Mouse (Mus musculus): ENCODE measurements around the gene Cbln3. TPM values are rescaled to one million over a fixed set of nuclear protein-coding genes. Genes with fewer than 3 reads are reported as not detected.
A peak's percentile ranks its signal among the peaks of the same experiment; 100 is the strongest.

The Cbln3 gene
- polyA plus RNA-seq, 1 experiment from 2014 or later: 0.23 TPM

- Histone ChIP-seq H3K9me3 (ENCODE audit: control insufficient read depth, low read length) (no peaks in the 10 kb centered on the region), H3K4me1 (ENCODE audit: control insufficient read depth, insufficient read depth, low read length) (peaks cover 18% of the 10 kb centered on the region; the same call in 1 of the 2 replicates), H3K4me3 (ENCODE audit: low read length) (no peak overlapping the region), H3K9ac (ENCODE audit: low read depth, low read length) (peak overlapping the region; percentile 29; the same call in 1 of the 2 replicates), H3K36me3 (ENCODE audit: control insufficient read depth, insufficient read depth, low read length) (peaks cover 47% of the 10 kb centered on the region), H3K27ac (ENCODE audit: low read depth, low read length) (no peak overlapping the region), H3K4me2 (replicated peaks; ENCODE audit: low read depth, low read length) (no peak overlapping the region; the same call in 1 of the 2 replicates), H3K27me3 (ENCODE audit: control insufficient read depth, insufficient read depth, low read length) (no peaks in the 10 kb centered on the region)
- ATAC-seq (ENCODE audit: low FRiP score, low TSS enrichment): no peak
- WGBS: 86% methylated on average over 8 of the region's 8 CpGs
Measured at GRCm38 (mm10) chr14:55873242-55873713, 10.9 kb downstream of the Cbln3 start.

- ATAC-seq (ENCODE audit: low FRiP score, low TSS enrichment): 0 out of 2 replicates have a peak, but pooled peaks have one; percentile 14
- H3K36me3 ChIP-seq (ENCODE audit: control insufficient read depth, insufficient read depth, low read length): peaks cover 54% of the 10 kb centered on the region
Measured at GRCm38 (mm10) chr14:55872551-55872950, 11.6 kb downstream of the Cbln3 start.

DNA sequence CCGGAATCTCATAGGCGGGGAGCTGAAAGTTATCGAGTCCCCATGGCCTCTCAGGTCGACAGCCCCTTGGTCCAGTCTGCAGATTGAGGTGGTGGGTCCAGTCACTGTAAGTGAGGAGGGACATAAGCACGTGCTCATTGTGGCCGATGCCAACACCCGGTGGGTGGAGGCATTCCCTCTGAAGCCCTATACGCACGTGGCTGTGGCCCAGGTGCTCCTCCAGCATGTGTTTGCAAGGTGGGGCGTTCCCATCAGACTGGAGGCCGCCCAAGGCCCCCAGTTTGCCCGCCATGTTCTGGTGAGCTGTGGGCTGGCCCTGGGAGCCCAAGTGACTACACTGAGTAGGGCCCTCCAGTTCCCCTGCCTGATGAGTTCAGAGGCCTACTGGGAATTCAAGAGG, 12.2 kb downstream of the Cbln3 start:
- 0 out of 2 replicates have a peak, but pooled peaks cover 9% of the 10 kb centered on the region for H3K4me1 ChIP-seq (ENCODE audit: control insufficient read depth, insufficient read depth, low read length)
- no peak overlapping the region for H3K4me2 ChIP-seq (replicated peaks; ENCODE audit: low read depth, low read length)
- no peak overlapping the region for H3K27ac ChIP-seq (ENCODE audit: low read depth, low read length)
- 91% methylated on average over 12 of the region's 12 CpGs for WGBS
- no peak overlapping the region for H3K4me3 ChIP-seq (ENCODE audit: low read length)
- no peak for ATAC-seq (ENCODE audit: low FRiP score, low TSS enrichment)
- H3K36me3 ChIP-seq (ENCODE audit: control insufficient read depth, insufficient read depth, low read length): peaks cover 58% of the 10 kb centered on the region
- no peaks in the 10 kb centered on the region for H3K27me3 ChIP-seq (ENCODE audit: control insufficient read depth, insufficient read depth, low read length)
- H3K9ac ChIP-seq (ENCODE audit: low read depth, low read length): no peak overlapping the region
- no peaks in the 10 kb centered on the region for H3K9me3 ChIP-seq (ENCODE audit: control insufficient read depth, low read length)

More at GRCm38 (mm10) chr14:55872551-55872950, 11.6 kb downstream of the Cbln3 start:
- WGBS: 90% methylated on average over 17 of the region's 17 CpGs
- 0 out of 2 replicates have a peak, but pooled peaks cover 12% of the 10 kb centered on the region for H3K4me1 ChIP-seq (ENCODE audit: control insufficient read depth, insufficient read depth, low read length)
- H3K9me3 ChIP-seq (ENCODE audit: control insufficient read depth, low read length): no peaks in the 10 kb centered on the region
- no peak overlapping the region for H3K27ac ChIP-seq (ENCODE audit: low read depth, low read length)
- no peak overlapping the region for H3K4me2 ChIP-seq (replicated peaks; ENCODE audit: low read depth, low read length)
- no peaks in the 10 kb centered on the region for H3K27me3 ChIP-seq (ENCODE audit: control insufficient read depth, insufficient read depth, low read length)
- H3K9ac ChIP-seq (ENCODE audit: low read depth, low read length): no peak overlapping the region
- H3K4me3 ChIP-seq (ENCODE audit: low read length): no peak overlapping the region

GRCm38 (mm10) chr14:55869538-55869937, 14.7 kb downstream of the Cbln3 start:
- H3K4me2 ChIP-seq (replicated peaks; ENCODE audit: low read depth, low read length): no peak overlapping the region
- H3K27me3 ChIP-seq (ENCODE audit: control insufficient read depth, insufficient read depth, low read length): no peaks in the 10 kb centered on the region
- no peaks in the 10 kb centered on the region for H3K9me3 ChIP-seq (ENCODE audit: control insufficient read depth, low read length)
- H3K4me1 ChIP-seq (ENCODE audit: control insufficient read depth, insufficient read depth, low read length): 0 out of 2 replicates have a peak, but pooled peaks cover 9% of the 10 kb centered on the region
- H3K4me3 ChIP-seq (ENCODE audit: low read length): no peak overlapping the region
- WGBS: over 99% methylated on average over 6 of the region's 6 CpGs
- H3K36me3 ChIP-seq (ENCODE audit: control insufficient read depth, insufficient read depth, low read length): peaks cover 83% of the 10 kb centered on the region
- H3K9ac ChIP-seq (ENCODE audit: low read depth, low read length): no peak overlapping the region
- H3K27ac ChIP-seq (ENCODE audit: low read depth, low read length): no peak overlapping the region
- no peak for ATAC-seq (ENCODE audit: low FRiP score, low TSS enrichment)

DNA sequence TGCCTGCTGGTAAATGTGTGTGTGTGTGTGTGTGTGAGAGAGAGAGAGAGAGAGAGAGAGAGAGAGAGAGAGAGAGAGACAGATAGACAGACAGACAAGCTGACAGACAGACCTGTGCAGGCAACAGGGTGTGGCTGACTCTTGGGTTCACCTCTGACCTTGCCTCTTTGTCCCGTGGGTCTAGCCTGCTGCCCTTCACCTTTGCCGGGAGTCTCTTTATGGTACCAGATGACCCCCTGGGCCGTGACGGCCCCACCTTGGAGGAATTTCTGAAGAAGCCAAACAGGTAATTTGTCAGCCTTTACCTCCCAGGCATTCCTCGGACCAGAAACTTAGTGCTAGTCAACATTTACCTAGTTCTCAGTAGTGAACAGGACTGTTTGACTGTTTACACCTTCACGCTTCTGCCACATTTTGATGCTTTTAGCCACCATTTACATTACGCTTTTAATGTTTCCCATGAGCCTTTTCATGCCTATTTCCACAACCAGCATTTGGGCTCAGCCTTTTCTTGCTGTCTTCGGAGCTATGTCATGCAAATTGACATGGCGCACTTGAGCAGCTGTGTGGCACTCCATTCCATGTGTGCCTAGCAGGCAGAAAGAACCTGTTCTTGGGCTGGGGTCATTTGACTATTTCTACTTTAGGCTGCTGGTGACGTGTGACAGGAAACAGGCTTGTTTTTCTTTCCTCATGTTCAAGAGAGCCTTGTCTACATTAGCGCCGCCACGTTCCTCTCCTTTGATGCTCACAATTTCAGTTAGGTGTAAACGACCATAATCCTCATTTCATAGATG, 15.8 kb downstream of the Cbln3 start:
- no peak for ATAC-seq (ENCODE audit: low FRiP score, low TSS enrichment)

DNA sequence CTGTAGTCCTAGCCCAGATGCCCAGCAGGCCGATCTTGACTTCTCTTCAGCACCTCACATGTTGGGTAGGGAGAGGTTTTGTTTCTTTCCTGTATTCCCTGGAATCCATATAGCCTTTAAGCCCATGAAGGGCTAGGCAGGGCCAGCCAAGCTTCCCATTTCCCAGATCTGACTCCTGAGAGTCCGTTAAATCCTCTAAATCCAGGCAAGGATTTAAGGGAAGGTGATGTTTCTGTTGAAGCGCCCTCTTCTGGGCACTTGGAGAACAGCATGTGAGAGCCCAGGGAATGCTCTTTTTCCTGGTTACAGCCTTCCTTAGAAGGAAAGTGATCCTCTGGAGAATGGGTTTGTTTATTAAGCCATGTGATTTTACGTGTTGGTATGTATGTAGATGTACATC, 17.2 kb downstream of the Cbln3 start:
- WGBS: 37% methylated on average over 4 of the region's 4 CpGs
- Histone ChIP-seq H3K36me3 (ENCODE audit: control insufficient read depth, insufficient read depth, low read length) (peaks cover 85% of the 10 kb centered on the region), H3K4me2 (replicated peaks; ENCODE audit: low read depth, low read length) (no peak overlapping the region), H3K9me3 (ENCODE audit: control insufficient read depth, low read length) (no peaks in the 10 kb centered on the region), H3K4me1 (ENCODE audit: control insufficient read depth, insufficient read depth, low read length) (peaks cover 8% of the 10 kb centered on the region), H3K4me3 (ENCODE audit: low read length) (no peak overlapping the region), H3K9ac (ENCODE audit: low read depth, low read length) (no peak overlapping the region), H3K27ac (ENCODE audit: low read depth, low read length) (no peak overlapping the region), H3K27me3 (ENCODE audit: control insufficient read depth, insufficient read depth, low read length) (no peaks in the 10 kb centered on the region)
- ATAC-seq (ENCODE audit: low FRiP score, low TSS enrichment): no peak

More for the DNA sequence above, 15.8 kb downstream of the Cbln3 start:
- 86% methylated on average over 14 of the region's 14 CpGs for WGBS
- H3K27me3 ChIP-seq (ENCODE audit: control insufficient read depth, insufficient read depth, low read length): no peaks in the 10 kb centered on the region
- H3K4me2 ChIP-seq (replicated peaks; ENCODE audit: low read depth, low read length): no peak overlapping the region
- H3K4me1 ChIP-seq (ENCODE audit: control insufficient read depth, insufficient read depth, low read length): peaks cover 8% of the 10 kb centered on the region; the same call in 1 of the 2 replicates
- peaks cover 93% of the 10 kb centered on the region for H3K36me3 ChIP-seq (ENCODE audit: control insufficient read depth, insufficient read depth, low read length)
- no peak overlapping the region for H3K4me3 ChIP-seq (ENCODE audit: low read length)
- H3K9me3 ChIP-seq (ENCODE audit: control insufficient read depth, low read length): no peaks in the 10 kb centered on the region
- H3K9ac ChIP-seq (ENCODE audit: low read depth, low read length): no peak overlapping the region
- H3K27ac ChIP-seq (ENCODE audit: low read depth, low read length): no peak overlapping the region

DNA sequence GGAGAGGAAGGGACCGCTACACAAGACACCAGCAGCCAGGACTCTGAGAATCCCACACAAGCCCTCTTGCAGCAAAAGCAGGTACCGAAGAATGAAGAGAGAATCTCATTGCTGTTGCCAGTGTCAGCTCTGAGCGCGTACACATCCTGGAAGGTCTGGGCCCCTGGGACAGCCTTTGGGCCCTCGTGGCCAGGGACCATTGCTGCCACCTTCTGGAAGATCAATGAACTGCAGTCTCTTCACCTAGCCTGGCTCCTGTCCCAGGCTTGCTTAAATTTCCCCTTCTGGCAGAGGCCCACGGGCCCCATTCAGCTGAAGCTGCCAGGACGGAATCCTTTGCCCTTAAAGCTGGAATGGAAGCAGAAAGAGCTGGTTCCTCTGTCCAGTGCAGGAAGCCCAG, 20.4 kb downstream of the Cbln3 start:
- Histone ChIP-seq H3K36me3 (ENCODE audit: control insufficient read depth, insufficient read depth, low read length) (peaks cover 54% of the 10 kb centered on the region), H3K9ac (ENCODE audit: low read depth, low read length) (no peak overlapping the region), H3K4me2 (replicated peaks; ENCODE audit: low read depth, low read length) (no peak overlapping the region), H3K9me3 (ENCODE audit: control insufficient read depth, low read length) (no peaks in the 10 kb centered on the region), H3K4me1 (ENCODE audit: control insufficient read depth, insufficient read depth, low read length) (peaks cover 19% of the 10 kb centered on the region), H3K4me3 (ENCODE audit: low read length) (no peak overlapping the region), H3K27me3 (ENCODE audit: control insufficient read depth, insufficient read depth, low read length) (no peaks in the 10 kb centered on the region), H3K27ac (ENCODE audit: low read depth, low read length) (no peak overlapping the region)
- 33% methylated on average over 7 of the region's 7 CpGs for whole genome bisulfite sequencing
- ATAC-seq (ENCODE audit: low FRiP score, low TSS enrichment): peak; percentile 56; the same call in 1 of the 2 replicates

DNA sequence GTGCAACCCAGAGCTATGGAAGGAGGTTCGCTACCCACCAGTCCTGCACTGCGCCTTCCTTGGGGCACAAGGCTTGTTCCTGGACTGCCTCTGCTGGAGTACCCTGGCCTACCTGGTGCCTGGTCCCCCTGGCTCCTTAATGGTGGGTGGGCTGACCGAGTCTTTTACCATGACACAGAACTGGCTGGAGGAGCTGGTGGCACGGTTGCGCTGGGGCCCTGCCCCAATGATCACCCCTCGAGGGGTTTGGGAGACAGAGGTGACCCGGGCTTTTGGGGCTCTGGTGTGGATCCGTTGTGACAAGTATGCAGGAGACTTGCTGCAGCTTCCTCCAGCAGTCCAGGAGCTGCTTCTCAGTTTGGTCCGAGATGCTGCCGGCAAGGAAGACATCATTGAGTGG, 21.2 kb downstream of the Cbln3 start:
- Histone ChIP-seq H3K36me3 (ENCODE audit: control insufficient read depth, insufficient read depth, low read length) (peaks cover 46% of the 10 kb centered on the region), H3K9me3 (ENCODE audit: control insufficient read depth, low read length) (no peaks in the 10 kb centered on the region), H3K4me2 (replicated peaks; ENCODE audit: low read depth, low read length) (no peak overlapping the region), H3K27ac (ENCODE audit: low read depth, low read length) (no peak overlapping the region), H3K9ac (ENCODE audit: low read depth, low read length) (no peak overlapping the region), H3K27me3 (ENCODE audit: control insufficient read depth, insufficient read depth, low read length) (no peaks in the 10 kb centered on the region), H3K4me1 (ENCODE audit: control insufficient read depth, insufficient read depth, low read length) (peaks cover 19% of the 10 kb centered on the region), H3K4me3 (ENCODE audit: low read length) (no peak overlapping the region)
- 92% methylated on average over 10 of the region's 10 CpGs for WGBS
- no peak for ATAC-seq (ENCODE audit: low FRiP score, low TSS enrichment)

GRCm38 (mm10) chr14:55862186-55862585, 22.0 kb downstream of the Cbln3 start:
- Histone ChIP-seq H3K36me3 (ENCODE audit: control insufficient read depth, insufficient read depth, low read length) (peaks cover 39% of the 10 kb centered on the region), H3K9me3 (ENCODE audit: control insufficient read depth, low read length) (no peaks in the 10 kb centered on the region), H3K4me3 (ENCODE audit: low read length) (no peak overlapping the region), H3K27me3 (ENCODE audit: control insufficient read depth, insufficient read depth, low read length) (no peaks in the 10 kb centered on the region), H3K9ac (ENCODE audit: low read depth, low read length) (peak overlapping the region; percentile 8; the same call in 1 of the 2 replicates), H3K4me1 (ENCODE audit: control insufficient read depth, insufficient read depth, low read length) (peaks cover 23% of the 10 kb centered on the region), H3K27ac (ENCODE audit: low read depth, low read length) (no peak overlapping the region), H3K4me2 (replicated peaks; ENCODE audit: low read depth, low read length) (no peak overlapping the region)
- no peak for ATAC-seq (ENCODE audit: low FRiP score, low TSS enrichment)
- WGBS: 58% methylated on average over 6 of the region's 6 CpGs
